ENCODE assay signal across 7 mouse cellular contexts in the genomic region with DNA sequence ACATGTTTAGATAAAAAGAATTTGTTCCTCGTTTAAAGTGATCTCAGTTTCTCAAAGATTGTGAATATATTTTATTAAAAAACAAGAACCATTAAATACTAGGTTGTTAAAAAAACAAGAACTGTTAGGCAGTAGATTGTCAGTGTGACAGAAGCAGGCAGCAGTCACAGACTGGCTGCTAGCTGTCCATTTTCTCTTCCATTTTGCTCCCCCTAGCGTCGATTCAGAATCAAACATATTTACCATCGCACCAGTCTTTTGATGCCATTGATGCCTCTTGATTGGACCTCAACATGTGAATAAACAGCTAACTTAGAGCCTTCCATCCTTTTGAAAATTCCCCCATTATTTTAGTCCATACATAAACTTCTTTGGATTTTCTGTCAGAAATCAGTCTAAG.
DNase-seq lines count a peak whose midpoint lies in the region; ATAC-seq lines count a peak whose summit lies in the region.

No protein-coding gene starts in this region.

- no peak for ATAC-seq in monocyte, adult 5-6 weeks (replicated peaks; ENCODE audit: insufficient number of reproducible peaks, low FRiP score, low TSS enrichment, poor library complexity, severe bottlenecking)

- DNase-seq in kidney, postnatal 10 days, result peak; percentile 37
- no peak for DNase-seq in kidney, postnatal 25 days
- peak; percentile 40 for DNase-seq in CD4-positive helper T cell, adult 2 months (ENCODE audit: low read depth, low spot score)
- peak; percentile 45 for DNase-seq in MN1 (ENCODE audit: low spot score)
- peak; percentile 45 for DNase-seq in embryo, embryonic 11 days
- no peak for DNase-seq in testis, postnatal 14 days (ENCODE audit: low spot score)

Comparison
In these comparisons a context has a peak if more than half of its experiments do, and no peak if none do; other contexts are left out.
1. DNase-seq: peak in kidney, postnatal 10 days (single experiment), CD4-positive helper T cell, adult 2 months (single experiment), MN1 (single experiment) and embryo, embryonic 11 days (single experiment); none in kidney, postnatal 25 days (0 of 2) and testis, postnatal 14 days (single experiment).